8 mouse cellular contexts compared by ENCODE assay signal in genomic region chr4:117155020-117155791, GRCm38 (mm10). TPM values are rescaled to one million over a fixed set of nuclear protein-coding genes. Genes with fewer than 3 reads are reported as not detected.
DNase-seq lines count a peak whose midpoint lies in the region; ATAC-seq and TF ChIP-seq lines count a peak whose summit lies in the region.

No protein-coding gene starts in this region.

- no peaks in the 10 kb centered on the region for H3K27me3 ChIP-seq in embryonic facial prominence, embryonic 13.5 days
- no peaks in the 10 kb centered on the region for H3K27me3 ChIP-seq in intestine, postnatal 0 days (replicated peaks; ENCODE audit: control insufficient read depth, insufficient read depth, low read length)
- no peaks in the 10 kb centered on the region for H3K27me3 ChIP-seq in neural tube, embryonic 12.5 days (replicated peaks)

- H3K4me3 ChIP-seq in embryonic facial prominence, embryonic 13.5 days = peak overlapping the region; percentile 69
- H3K4me3 ChIP-seq in intestine, postnatal 0 days (ENCODE audit: low read depth, low read length) = peak overlapping the region; percentile 91
- peak overlapping the region; percentile 98 for H3K4me3 ChIP-seq in neural tube, embryonic 12.5 days

- intact Hi-C loops in gastrocnemius, postnatal 14 days (cut with DNase I; ENCODE audit: low total_unique reads) = no loop called here
- intact Hi-C loops in gastrocnemius, postnatal 36 days (cut with DNase I) = no loop called here

- H3K36me3 ChIP-seq in embryonic facial prominence, embryonic 13.5 days = peaks cover 59% of the 10 kb centered on the region
- H3K36me3 ChIP-seq in intestine, postnatal 0 days (ENCODE audit: control insufficient read depth, insufficient read depth) = peaks cover 37% of the 10 kb centered on the region
- peaks cover 50% of the 10 kb centered on the region for H3K36me3 ChIP-seq in neural tube, embryonic 12.5 days

- peak overlapping the region; percentile 79 for H3K4me2 ChIP-seq in embryonic facial prominence, embryonic 13.5 days
- H3K4me2 ChIP-seq in intestine, postnatal 0 days (replicated peaks; ENCODE audit: low read depth) = peak overlapping the region; percentile 87
- peak overlapping the region; percentile 97 for H3K4me2 ChIP-seq in neural tube, embryonic 12.5 days (replicated peaks)

- no peak for ATAC-seq in embryonic facial prominence, embryonic 13.5 days (ENCODE audit: insufficient number of reproducible peaks, insufficient read depth, low FRiP score, low TSS enrichment, low read depth)
- ATAC-seq in intestine, postnatal 0 days = 0 out of 2 replicates have a peak, but pooled peaks have one; percentile 3
- peak; percentile 46 for ATAC-seq in neural tube, embryonic 12.5 days (ENCODE audit: low FRiP score, low read depth)

- 2% methylated on average over 44 of the region's 44 CpGs for WGBS in embryonic facial prominence, embryonic 13.5 days
- 1% methylated on average over 44 of the region's 44 CpGs for WGBS in intestine, postnatal 0 days
- 1% methylated on average over 44 of the region's 44 CpGs for WGBS in neural tube, embryonic 12.5 days

- H3K9me3 ChIP-seq in embryonic facial prominence, embryonic 13.5 days = no peaks in the 10 kb centered on the region
- H3K9me3 ChIP-seq in intestine, postnatal 0 days (ENCODE audit: control insufficient read depth) = no peaks in the 10 kb centered on the region
- H3K9me3 ChIP-seq in neural tube, embryonic 12.5 days = no peaks in the 10 kb centered on the region

- peak overlapping the region; percentile 92 for H3K27ac ChIP-seq in embryonic facial prominence, embryonic 13.5 days
- H3K27ac ChIP-seq in intestine, postnatal 0 days (ENCODE audit: low read depth, low read length) = peak overlapping the region; percentile 86
- H3K27ac ChIP-seq in neural tube, embryonic 12.5 days = peak overlapping the region; percentile 86

- TF ChIP-seq CTCF in intestine, postnatal 0 days (IDR thresholded peaks at IDR 0.05; ENCODE audit: low read depth) = no peak

- H3K9ac ChIP-seq in embryonic facial prominence, embryonic 13.5 days = peak overlapping the region; percentile 100
- peak overlapping the region; percentile 92 for H3K9ac ChIP-seq in intestine, postnatal 0 days (ENCODE audit: low read depth, low read length)
- peak overlapping the region; percentile 98 for H3K9ac ChIP-seq in neural tube, embryonic 12.5 days

- H3K4me1 ChIP-seq in embryonic facial prominence, embryonic 13.5 days = peaks cover 21% of the 10 kb centered on the region
- H3K4me1 ChIP-seq in intestine, postnatal 0 days (replicated peaks; ENCODE audit: control insufficient read depth, insufficient read depth, low read length) = 0 out of 2 replicates have a peak, but pooled peaks cover 4% of the 10 kb centered on the region
- H3K4me1 ChIP-seq in neural tube, embryonic 12.5 days = peaks cover 19% of the 10 kb centered on the region

- DNase-seq in gastrocnemius, postnatal 14 days = peak; percentile 28
- no peak for DNase-seq in gastrocnemius, postnatal 36 days
- DNase-seq in 416B (ENCODE audit: low read depth) = peak; percentile 52
- DNase-seq in spleen, adult 18-20 months = no peak
- no peak for DNase-seq in urinary bladder, postnatal 25 days (ENCODE audit: low spot score)

RNA-seq across cellular contexts. Expression of gene Rps8, which starts 0.8 kb away (rescaled TPM):
- 100 to 1,000 TPM; 786 to 929 TPM for total RNA-seq in gastrocnemius, postnatal 14 days (2021)
- 100 to 1,000 TPM; 497 to 579 TPM for total RNA-seq in gastrocnemius, postnatal 36 days (2021)
- polyA plus RNA-seq in embryonic facial prominence, embryonic 13.5 days (2015; fragmentation: Nextera tagmentation; extraction: Ambion mirVana) = 1,074 and 1,114 TPM in 2 replicates
- polyA plus RNA-seq in intestine, postnatal 0 days (2015; fragmentation: Nextera tagmentation; extraction: Ambion mirVana) = 563 and 564 TPM in 2 replicates
- 554 and 578 TPM in 2 replicates for polyA plus RNA-seq in neural tube, embryonic 12.5 days (2016; fragmentation: Nextera tagmentation; extraction: Ambion mirVana)

RNA-seq across cellular contexts. Expression of gene Plk3, which starts 21.4 kb away (rescaled TPM):
- under 1 TPM; 0.91 to 0.96 TPM for total RNA-seq in gastrocnemius, postnatal 14 days (2021)
- total RNA-seq in gastrocnemius, postnatal 36 days (2021) = 1 to 10 TPM in 1 of 2 experiments, under 1 TPM in 1; 0.86 to 1.5 TPM
- polyA plus RNA-seq in embryonic facial prominence, embryonic 13.5 days (2015; fragmentation: Nextera tagmentation; extraction: Ambion mirVana) = 3.2 and 3.3 TPM in 2 replicates
- polyA plus RNA-seq in intestine, postnatal 0 days (2015; fragmentation: Nextera tagmentation; extraction: Ambion mirVana) = 5.3 and 7.0 TPM in 2 replicates
- 39.3 and 41.4 TPM in 2 replicates for polyA plus RNA-seq in neural tube, embryonic 12.5 days (2016; fragmentation: Nextera tagmentation; extraction: Ambion mirVana)

RNA-seq across cellular contexts. Expression of gene Kif2c, which starts 27.2 kb away (rescaled TPM):
- 1 to 10 TPM; 1.6 to 1.8 TPM for total RNA-seq in gastrocnemius, postnatal 14 days (2021)
- total RNA-seq in gastrocnemius, postnatal 36 days (2021) = under 1 TPM; 0.28 to 0.44 TPM
- polyA plus RNA-seq in embryonic facial prominence, embryonic 13.5 days (2015; fragmentation: Nextera tagmentation; extraction: Ambion mirVana) = 63.4 and 73.4 TPM in 2 replicates
- 6.8 and 7.9 TPM in 2 replicates for polyA plus RNA-seq in intestine, postnatal 0 days (2015; fragmentation: Nextera tagmentation; extraction: Ambion mirVana)
- polyA plus RNA-seq in neural tube, embryonic 12.5 days (2016; fragmentation: Nextera tagmentation; extraction: Ambion mirVana) = 54.6 and 57.6 TPM in 2 replicates

RNA-seq across cellular contexts. Expression of gene Tctex1d4, which starts 28.6 kb away (rescaled TPM):
- total RNA-seq in gastrocnemius, postnatal 14 days (2021) = not detected
- total RNA-seq in gastrocnemius, postnatal 36 days (2021) = not detected
- polyA plus RNA-seq in embryonic facial prominence, embryonic 13.5 days (2015; fragmentation: Nextera tagmentation; extraction: Ambion mirVana) = not detected in 2 replicates
- polyA plus RNA-seq in intestine, postnatal 0 days (2015; fragmentation: Nextera tagmentation; extraction: Ambion mirVana) = 0.22 TPM in 2 replicates
- not detected in 2 replicates for polyA plus RNA-seq in neural tube, embryonic 12.5 days (2016; fragmentation: Nextera tagmentation; extraction: Ambion mirVana)

RNA-seq across cellular contexts. Expression of gene Btbd19, which starts 29.7 kb away (rescaled TPM):
- total RNA-seq in gastrocnemius, postnatal 14 days (2021) = 1 to 10 TPM; 3.3 to 3.6 TPM
- total RNA-seq in gastrocnemius, postnatal 36 days (2021) = 1 to 10 TPM; 2.0 to 2.4 TPM
- polyA plus RNA-seq in embryonic facial prominence, embryonic 13.5 days (2015; fragmentation: Nextera tagmentation; extraction: Ambion mirVana) = 5.8 and 6.2 TPM in 2 replicates
- 2.9 and 3.5 TPM in 2 replicates for polyA plus RNA-seq in intestine, postnatal 0 days (2015; fragmentation: Nextera tagmentation; extraction: Ambion mirVana)
- 3.6 and 4.6 TPM in 2 replicates for polyA plus RNA-seq in neural tube, embryonic 12.5 days (2016; fragmentation: Nextera tagmentation; extraction: Ambion mirVana)

Comparison
In these comparisons a context has a peak if more than half of its experiments do, and no peak if none do; other contexts are left out.
1. DNase-seq: peak in gastrocnemius, postnatal 14 days (single experiment) and 416B (single experiment); none in gastrocnemius, postnatal 36 days (0 of 2), spleen, adult 18-20 months (0 of 2) and urinary bladder, postnatal 25 days (single experiment).
2. Peak in every context shown above with its lines, with median percentiles within 50 percentile points of each other: H3K27ac ChIP-seq, H3K4me2 ChIP-seq, H3K4me3 ChIP-seq and H3K9ac ChIP-seq.